Mouse (Mus musculus) cortical plate, adult 2 months (tissue): ENCODE data around the gene Pla2g1b. TPM values are rescaled to one million over a fixed set of nuclear protein-coding genes. Genes with fewer than 3 reads are reported as not detected.
"Not testable (repeated sequence)": the region's sequence is repeated elsewhere in the genome, so short reads cannot be mapped to it uniquely, and the experiment has no call there.

Experiments used
- H3K27ac ChIP-seq: fragments of 200-500 bp; 2 replicates; pipeline ENCODE4 v1.5.1; 2012; ENCODE audit warnings: low read length, control low read depth, inconsistent platforms; ENCODE audit not compliant: insufficient read depth
- H3K4me1 ChIP-seq: fragments of 200-500 bp; 2 replicates; pipeline ENCODE4 v1.6.1; 2011; ENCODE audit warnings: low read length; ENCODE audit not compliant: control insufficient read depth, insufficient read depth
- H3K4me3 ChIP-seq: fragments of 200-500 bp; 2 replicates; pipeline ENCODE4 v1.5.1; 2011; ENCODE audit warnings: mild to moderate bottlenecking, low read length, control low read depth; ENCODE audit not compliant: insufficient read depth
- CTCF ChIP-seq: fragments of 200-500 bp; IDR thresholded peaks from 2 replicates; pipeline ENCODE4 v1.5.1; 2011; ENCODE audit warnings: mild to moderate bottlenecking, control low read depth, low read length; ENCODE audit not compliant: insufficient read depth; ENCODE audit errors: extremely low read depth
- POLR2A ChIP-seq: fragments of 200-500 bp; IDR thresholded peaks from 2 replicates; pipeline ENCODE4 v1.6.1; 2011; ENCODE audit warnings: mild to moderate bottlenecking, low read length, control low read depth; ENCODE audit not compliant: insufficient read depth; ENCODE audit errors: extremely low read depth
- polyA plus RNA-seq: library from polyadenylated mRNA; depleted of rRNA; stranded (reverse); fragments of >200 nt; gene quantifications from 2 replicates; pipeline ENCODE4 v1.2.3, GENCODE M21; 2012

Pla2g1b gene
- polyA plus RNA-seq, 1 experiment = not detected

DNA sequence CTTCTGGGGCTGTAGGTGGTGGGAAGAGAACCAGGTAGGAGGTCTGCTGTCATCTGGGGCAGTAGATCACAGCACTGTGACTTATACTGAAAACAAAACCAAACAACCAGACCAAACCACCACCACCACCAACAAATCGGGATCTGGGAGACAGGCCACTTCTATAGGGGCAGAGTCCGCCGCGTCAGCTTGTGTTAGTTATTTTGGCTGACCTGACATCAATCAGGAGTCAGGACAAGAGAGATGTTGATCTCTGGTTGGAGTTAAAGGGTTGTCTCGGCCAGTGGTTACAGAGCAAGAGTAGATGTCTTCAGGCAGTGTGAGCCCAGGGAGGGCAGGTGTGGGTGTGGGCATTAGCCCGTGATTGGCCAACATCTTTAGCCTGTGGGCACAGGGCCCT, 48.3 kb downstream of the Pla2g1b start:
- TF ChIP-seq POLR2A (no peak), CTCF (no peak)
- peak overlapping the region; percentile 80 for H3K27ac ChIP-seq
- no peak overlapping the region for H3K4me3 ChIP-seq
- H3K4me1 ChIP-seq = peaks cover 5% of the 10 kb centered on the region

DNA sequence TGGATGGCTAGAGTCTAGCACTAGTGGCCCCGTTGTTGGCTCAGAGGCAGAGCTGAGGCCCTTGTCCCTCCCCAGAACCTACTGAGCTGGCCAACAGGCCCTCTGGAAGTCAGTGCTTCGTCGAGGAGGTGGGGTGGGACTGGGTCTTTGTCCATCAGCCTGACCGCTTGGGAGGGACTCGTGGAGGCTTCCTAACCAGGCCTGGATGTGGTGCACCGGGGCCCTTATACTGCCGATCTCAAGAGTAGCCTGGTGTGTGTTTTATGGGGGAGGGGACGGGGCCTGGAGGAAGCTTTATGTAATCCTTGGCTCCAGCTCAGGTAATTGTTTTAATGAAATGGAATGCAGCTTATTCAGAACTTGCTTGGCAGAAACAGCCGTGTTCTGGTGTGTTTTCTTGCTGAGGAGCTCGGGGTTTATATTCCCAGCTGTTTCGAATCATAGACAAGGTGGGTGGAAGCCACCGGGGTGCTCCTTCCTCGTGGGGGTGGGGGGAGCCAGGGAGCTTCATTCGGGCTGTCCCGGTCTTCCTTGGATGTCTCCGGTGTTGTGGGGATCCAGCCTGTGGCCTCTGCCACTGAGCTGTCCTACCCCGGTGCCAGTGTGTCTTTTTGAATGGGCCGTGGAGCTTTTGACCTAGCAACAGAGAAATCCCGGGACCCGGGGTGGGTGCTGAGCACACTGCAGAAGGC, 49.0 kb downstream of the Pla2g1b start:
- no peak overlapping the region for H3K4me3 ChIP-seq
- peaks cover 5% of the 10 kb centered on the region for H3K4me1 ChIP-seq
- H3K27ac ChIP-seq = peak overlapping the region; percentile 80
- TF ChIP-seq CTCF = no peak

DNA sequence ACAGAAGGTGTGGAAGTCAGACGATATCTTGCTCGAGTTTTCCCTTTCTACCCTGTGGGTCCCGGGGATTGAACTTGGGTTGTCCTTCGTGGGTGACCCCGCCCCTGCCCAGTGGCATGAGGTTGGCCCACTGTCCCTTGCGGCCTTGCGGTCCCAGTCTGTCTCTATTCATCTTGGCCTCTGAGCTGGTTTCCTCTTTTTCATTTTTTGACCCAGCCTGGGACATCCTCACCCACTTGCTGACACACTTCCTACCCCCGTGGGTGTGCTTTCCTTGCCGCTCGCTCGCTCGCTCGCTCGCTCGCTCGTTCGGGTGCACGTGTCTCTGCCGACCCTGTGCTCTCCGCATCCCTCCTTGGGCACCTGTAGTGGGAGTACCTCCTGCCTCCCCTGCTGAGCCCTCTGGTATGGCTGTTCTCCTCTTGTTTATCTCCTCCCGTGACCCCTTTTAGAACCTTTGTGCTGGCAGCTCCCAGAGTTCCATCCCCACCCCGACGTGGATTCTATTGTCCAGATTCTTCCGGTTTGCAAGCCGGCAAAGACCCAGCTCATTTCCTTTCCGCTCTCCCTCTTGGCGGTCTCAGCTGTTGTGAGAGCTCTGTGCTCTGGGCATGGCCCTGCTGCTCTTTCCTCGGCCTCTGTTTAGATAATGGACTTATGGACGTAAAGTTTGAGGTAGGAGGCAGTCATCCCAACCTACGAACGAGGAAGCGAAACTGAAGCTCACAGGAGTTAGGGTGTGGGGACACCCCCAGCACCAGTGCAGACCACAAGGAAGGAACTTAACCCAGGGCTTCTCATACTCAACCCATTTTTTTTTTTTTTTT, 50.2 kb downstream of the Pla2g1b start:
- peaks cover 5% of the 10 kb centered on the region for H3K4me1 ChIP-seq
- peak overlapping the region; percentile 44; the same call in 1 of the 2 replicates for H3K27ac ChIP-seq
- H3K4me3 ChIP-seq = no peak overlapping the region
- no peak for TF ChIP-seq CTCF
- no peak for TF ChIP-seq POLR2A

DNA sequence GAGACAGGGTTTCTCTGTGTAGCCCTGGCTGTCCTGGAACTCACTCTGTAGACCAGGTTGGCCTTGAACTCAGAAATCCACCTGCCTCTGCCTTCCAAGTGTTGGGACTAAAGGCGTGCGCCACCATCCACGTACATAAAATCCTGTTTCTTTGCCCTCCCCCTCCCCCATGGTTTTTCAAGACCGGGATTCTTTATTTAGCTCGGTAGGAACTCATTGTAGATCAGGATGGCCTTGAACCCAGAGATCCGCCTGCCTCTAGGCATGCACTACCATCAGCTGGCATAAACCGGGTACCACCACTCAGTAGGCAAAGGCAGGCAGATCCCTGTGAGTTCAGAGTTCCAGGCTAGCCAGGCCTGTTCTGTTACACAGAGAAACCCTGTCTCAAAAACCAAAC, 50.8 kb downstream of the Pla2g1b start:
- Histone ChIP-seq H3K4me1 (peaks cover 5% of the 10 kb centered on the region), H3K4me3 (no peak overlapping the region), H3K27ac (no peak overlapping the region)
- TF ChIP-seq CTCF = no peak
- no peak for TF ChIP-seq POLR2A

DNA sequence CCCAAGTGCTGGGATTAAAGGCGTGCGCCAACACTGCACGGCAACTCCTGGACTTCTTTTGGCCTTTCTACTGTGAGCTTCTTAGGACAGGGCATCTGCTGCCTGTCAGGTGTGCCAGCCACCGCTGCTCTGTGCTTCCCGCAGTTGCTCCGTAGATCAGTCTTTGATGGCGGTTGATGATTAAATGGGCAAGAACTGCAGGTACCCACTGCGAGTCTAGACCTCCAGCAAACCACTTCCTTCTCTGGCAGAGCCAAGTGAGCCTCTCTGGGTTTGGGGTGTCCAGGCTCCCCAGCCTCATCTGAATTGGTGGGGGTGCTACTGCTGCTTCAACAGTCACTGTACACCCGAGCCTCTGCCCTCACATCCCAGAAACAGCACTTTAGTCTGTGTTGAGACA, 51.4 kb downstream of the Pla2g1b start:
- TF ChIP-seq POLR2A = no peak
- no peak for TF ChIP-seq CTCF
- Histone ChIP-seq H3K4me3 (no peak overlapping the region), H3K4me1 (peaks cover 5% of the 10 kb centered on the region), H3K27ac (no peak overlapping the region)

DNA sequence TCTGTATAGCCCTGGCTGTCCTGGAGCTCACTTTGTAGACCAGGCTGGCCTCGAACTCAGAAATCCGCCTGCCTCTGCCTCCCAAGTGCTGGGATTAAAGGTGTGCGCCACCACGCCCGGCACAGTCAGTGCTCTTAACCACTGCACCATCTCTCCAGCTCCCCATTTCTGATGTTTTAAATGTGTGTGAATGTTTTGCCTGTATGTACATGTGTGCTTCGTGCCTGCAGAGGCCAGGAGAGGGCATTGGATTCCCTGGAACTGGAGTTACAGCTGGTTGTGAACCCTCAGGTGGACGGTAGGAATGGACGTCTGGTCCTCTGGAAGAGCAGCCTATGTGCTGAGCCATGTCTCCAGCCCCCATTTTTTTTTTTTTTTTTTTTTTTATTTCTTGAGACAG, 52.2 kb downstream of the Pla2g1b start:
- not testable (repeated sequence) for H3K4me3 ChIP-seq

DNA sequence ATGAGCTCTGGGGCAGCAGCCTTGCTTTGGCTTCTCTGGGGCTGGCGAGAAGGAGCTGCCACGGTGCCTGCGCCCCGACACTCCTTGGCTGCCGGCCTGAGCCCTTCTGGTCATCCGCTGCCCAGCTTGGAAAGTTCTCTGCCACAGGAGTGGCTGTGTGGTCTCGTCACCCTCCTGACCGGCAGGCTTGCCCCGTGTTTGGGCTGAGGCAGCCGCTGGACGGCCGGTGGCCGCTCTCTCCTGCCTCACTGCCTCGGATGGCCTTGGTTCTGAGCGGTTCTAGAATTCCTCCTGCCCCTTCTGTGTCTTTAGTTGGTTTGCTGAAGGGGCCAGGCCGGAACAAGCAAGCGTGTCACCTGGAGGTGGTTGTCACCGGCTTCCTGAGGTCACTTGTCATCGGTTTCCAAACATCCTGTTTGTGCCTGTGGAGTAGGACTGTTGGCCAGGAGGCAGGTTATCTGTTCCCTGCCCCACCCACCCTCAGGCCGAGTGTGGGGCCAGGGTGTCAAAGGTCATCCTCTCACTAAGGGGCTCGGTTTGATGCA, 54.3 kb downstream of the Pla2g1b start:
- Histone ChIP-seq H3K27ac (peak overlapping the region; percentile 60), H3K4me3 (no peak overlapping the region), H3K4me1 (no peaks in the 10 kb centered on the region)
- TF ChIP-seq CTCF (no peak), POLR2A (no peak)

More for the DNA sequence above, 52.2 kb downstream of the Pla2g1b start:
- not testable (repeated sequence) for H3K4me1 ChIP-seq, H3K27ac ChIP-seq

DNA sequence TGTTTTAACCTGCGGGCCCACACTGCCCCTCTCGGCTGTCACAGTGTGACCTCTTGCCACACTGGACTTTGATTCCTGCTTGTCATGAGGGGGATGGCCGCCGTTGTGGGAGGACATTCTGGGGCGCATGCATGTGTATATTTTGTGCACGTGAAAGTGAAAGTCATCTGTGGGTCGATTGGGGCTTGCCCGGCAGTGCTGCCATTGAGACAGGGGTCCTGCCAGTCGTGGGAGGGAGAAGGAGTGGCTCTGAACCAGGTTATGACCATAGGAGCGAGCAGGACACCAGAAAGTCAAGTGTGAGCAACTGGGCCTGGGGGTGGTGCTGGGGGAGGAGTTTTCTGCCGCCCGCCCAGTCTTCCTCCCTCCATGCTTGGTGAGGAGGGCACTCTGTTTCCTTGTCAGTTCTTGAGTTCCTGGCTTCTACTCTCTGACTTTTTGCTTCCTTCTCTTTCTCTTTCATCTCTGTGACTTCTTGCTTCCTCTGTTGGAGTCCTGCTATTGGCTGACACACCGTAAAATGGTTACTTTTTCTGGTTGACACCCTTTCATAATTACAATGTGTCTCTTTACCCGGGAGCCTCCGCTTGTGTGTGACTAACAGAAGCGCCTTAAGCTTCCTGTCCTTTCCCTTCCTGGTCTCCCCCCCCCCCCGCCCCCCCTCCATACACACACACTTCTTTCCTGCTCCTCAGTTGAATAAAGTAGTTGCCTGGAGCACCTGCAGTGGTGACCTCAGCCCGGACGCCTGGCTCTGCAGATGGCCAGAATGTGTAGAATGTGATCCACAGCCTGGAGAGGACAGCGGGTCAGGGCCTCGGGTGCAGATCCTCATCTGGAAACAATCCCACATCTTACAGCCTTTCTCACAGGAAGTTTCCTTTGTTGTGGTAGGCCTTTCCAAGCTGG, 55.7 kb downstream of the Pla2g1b start:
- TF ChIP-seq CTCF = no peak
- TF ChIP-seq POLR2A = no peak
- Histone ChIP-seq H3K27ac (no peak overlapping the region), H3K4me1 (no peaks in the 10 kb centered on the region; the same call in 1 of the 2 replicates)

DNA sequence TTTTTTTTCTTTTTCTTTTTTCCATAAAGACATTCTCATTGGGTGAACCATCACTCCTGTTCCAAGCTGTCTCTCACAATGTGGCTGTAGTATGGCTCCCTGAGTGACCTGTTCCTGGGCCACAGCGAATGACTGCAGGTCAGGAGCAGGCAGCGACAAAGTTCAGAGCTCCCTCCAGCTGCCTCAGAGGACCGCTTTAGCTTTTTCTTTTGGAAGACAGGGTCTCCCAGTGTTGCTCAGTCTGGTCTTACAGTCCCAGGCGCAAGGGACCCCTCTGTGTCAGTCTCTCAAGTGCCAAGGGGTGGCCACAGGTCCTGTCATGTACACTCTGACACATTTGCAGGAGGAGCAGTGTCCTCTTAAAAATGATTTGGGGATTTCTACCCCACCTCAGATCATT, 56.5 kb downstream of the Pla2g1b start:
- TF ChIP-seq CTCF (no peak), POLR2A (no peak)
- Histone ChIP-seq H3K27ac (no peak overlapping the region), H3K4me3 (no peak overlapping the region), H3K4me1 (no peaks in the 10 kb centered on the region; the same call in 1 of the 2 replicates)

More for the DNA sequence above, 55.7 kb downstream of the Pla2g1b start:
- no peak overlapping the region for H3K4me3 ChIP-seq

DNA sequence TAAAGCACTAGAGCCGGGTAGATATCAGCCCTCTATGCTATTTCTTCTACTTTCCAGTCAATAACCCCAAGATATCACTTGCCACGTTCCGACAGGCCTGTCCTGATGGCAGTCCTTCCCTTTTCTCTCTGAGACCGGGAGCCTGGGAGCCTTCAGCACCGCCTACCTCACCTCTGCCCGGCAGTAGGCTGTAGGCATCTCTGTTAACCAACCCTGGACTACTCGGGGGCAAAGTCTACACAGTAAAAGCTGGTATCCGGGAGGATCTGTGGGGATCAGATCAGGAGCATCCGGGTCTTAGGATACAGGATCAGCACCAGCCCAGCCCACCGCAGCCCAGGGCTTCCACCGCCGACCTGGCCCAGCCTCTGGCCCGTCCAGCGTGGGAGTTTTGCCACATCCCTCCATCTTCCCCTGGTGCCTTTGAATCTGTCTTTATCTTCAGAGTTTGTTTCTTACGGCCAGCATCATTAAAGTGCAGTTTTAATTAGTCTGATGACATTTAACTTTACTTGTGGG, 57.0 kb downstream of the Pla2g1b start:
- TF ChIP-seq CTCF = no peak
- no peak for TF ChIP-seq POLR2A

More for the DNA sequence above, 57.0 kb downstream of the Pla2g1b start:
- Histone ChIP-seq H3K4me1 (no peaks in the 10 kb centered on the region; the same call in 1 of the 2 replicates), H3K27ac (no peak overlapping the region), H3K4me3 (no peak overlapping the region)
